Mouse (Mus musculus): Measurements from ENCODE around the gene Tcf7l1.

Tcf7l1 gene

GRCm38 (mm10) chr6:72787322-72787947 is 1.6 kb downstream of the Tcf7l1 start:
- DNase-seq (ENCODE audit: low spot score in 2 of 2): no peak

DNA sequence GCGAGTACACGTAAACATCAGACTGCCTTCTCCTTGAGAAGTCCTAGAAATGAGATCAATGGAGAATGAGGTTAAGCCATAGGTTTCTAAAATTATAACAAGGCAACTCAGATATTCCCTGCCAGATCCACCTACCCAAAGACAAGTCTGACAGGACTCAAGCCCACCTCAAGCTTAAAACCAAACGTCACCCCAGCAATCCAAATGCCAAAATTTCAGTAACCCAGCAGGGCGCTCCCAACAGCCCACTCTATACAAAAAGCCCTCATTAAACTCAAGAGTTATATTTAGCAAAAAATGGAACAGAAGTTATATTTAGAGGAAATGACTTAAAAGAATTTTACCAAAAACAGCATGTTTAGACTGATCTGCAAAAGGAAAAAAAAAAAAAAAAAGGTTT is 5.3 kb downstream of the Tcf7l1 start:
- peak in 1 of 2 experiments; percentile 6 for DNase-seq (ENCODE audit: low spot score in 2 of 2)

DNA sequence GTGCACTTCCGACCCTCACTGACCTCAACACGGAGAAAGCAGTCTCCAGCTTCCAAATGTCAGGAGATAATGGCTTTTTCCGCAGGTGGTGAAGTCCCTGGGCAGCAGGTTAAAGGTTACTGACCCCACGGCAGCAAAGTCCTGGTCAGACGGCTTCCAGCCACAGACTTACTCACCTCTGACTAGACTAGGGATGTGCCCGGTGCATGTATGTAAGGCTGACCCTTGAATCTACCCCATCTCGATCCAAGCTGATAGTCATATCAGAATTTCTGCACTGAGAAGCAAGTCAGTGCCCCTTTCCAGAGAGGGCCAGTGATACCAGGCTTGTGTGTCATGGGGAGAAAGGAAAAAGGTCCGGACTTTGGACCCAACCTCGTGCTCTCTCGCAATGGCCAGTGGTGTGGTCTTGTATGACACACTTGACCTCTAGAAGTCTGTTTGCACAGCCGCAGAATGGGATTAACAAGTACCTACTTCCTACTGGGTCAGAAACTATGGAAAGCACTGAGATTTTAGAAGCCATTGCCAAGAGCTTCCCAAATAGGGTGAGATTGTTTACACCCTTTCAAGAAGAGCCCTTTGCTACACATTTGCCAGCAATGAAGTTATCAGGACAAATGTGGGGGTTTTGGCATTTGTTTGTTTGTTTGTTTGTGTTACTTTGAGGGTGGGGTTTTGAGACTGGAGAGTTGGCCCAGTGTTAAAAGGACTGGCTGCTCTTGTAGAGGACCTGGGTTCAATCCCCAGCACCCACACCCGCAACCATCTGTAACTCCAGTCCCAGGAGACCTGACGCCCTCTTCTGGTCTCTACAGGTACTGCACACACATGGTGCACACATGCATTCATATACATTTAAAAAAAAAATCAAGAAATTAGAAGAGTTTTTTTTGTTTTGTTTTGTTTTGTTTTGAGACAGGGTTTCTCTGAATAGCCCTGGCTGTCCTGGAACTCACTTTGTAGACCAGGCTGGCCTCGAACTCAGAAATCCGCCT is 10.0 kb downstream of the Tcf7l1 start:
- no peak for DNase-seq (ENCODE audit: low spot score in 2 of 2)

DNA sequence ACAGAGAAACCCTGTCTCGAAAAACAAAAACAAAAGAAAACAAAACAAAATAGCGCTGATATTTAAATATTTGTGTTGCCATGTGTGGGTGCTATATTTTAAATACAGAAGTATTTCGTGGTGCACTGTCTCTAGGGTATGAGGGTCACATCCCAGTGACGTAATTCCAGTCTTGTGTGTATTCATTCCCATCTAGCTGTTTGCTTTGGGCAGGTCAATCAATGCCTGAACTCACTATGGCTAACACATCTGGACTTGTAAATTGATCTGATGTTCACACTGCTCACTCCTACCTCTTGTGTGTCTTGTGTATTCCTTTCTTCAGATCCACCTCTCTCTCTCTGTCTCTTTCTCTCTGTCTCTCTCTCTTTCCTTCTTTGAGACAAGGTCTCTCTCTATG is 11.8 kb downstream of the Tcf7l1 start:
- no peak for DNase-seq (ENCODE audit: low spot score in 2 of 2)

DNA sequence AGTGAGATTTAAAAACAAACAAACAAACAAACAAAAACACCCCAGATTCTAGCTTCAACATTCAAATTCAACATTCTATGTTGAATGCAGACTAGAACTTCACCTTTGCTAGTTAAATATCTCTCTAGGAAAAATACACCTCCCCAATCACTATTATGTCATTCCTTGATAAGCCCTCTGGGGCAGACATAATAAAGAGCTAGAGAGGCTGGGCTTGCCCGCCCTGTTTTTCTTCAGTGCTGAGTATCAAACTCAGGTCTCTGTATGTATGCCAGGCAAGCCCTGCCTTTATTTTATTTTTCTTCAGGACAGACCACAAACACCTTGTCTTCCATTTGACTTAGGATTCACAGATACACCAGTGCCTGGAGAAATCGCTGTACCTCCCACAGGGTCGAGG is 14.8 kb downstream of the Tcf7l1 start:
- DNase-seq (ENCODE audit: low spot score in 2 of 2): no peak

DNA sequence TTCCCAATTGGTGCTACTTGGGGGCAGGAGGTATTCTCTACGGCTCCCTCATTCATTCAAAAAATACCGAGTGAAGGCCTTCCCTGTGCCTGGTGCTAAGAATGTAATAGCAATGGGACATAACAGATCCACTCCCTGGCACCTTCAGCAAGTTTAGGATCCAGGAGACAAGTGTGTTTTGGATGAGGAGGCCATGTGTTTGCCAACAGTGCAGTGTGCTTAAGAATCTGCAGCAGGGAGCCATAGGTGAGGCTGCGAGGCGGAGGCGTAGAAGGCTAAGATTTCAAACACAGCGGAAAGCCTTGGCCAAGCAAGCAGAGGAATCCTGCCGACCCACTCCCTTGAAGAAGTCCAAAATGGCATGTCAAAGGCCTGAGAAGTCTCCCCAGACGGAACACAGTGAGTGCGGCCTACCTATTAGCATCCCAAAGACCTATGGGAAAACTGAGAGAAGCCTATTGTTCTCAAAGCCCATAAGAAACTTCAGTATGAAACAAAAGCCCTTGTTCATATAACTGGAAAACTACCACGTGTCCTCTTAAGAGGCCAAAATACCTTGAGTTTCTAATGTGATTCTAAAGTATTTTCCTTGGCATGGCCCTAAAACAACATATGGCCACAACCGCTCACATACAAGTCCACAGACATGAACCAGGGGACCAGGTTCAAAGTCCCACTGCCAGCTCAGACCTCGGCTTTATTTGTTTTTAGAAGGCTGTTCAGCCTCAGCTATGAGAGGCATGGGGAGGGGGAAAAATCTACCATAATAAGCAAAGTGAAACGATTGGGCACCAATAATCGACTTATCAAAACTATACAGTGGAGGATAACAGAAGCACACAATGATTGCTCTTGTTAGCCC is 18.9 kb downstream of the Tcf7l1 start:
- no peak for DNase-seq (ENCODE audit: low spot score in 2 of 2)

DNA sequence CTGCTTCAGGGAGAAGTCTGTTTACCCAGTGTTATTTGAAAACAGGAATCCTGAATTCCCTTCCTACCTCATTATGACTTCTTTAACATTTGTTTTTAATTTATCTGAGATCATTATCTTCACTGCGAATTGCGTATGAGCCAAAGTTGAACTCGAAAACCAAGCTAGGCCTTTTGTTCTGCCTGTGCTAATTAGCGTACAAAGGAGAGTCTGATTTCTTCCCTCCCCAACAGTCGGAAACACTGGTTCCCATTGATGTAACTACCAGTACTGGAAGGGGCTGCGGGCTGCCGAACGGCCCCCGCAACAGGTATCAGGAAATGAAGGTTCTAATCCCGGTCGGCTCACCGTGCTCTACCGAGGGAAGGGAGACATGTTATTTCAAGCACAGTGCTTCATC is 19.7 kb downstream of the Tcf7l1 start:
- DNase-seq (ENCODE audit: low spot score in 2 of 2): no peak

DNA sequence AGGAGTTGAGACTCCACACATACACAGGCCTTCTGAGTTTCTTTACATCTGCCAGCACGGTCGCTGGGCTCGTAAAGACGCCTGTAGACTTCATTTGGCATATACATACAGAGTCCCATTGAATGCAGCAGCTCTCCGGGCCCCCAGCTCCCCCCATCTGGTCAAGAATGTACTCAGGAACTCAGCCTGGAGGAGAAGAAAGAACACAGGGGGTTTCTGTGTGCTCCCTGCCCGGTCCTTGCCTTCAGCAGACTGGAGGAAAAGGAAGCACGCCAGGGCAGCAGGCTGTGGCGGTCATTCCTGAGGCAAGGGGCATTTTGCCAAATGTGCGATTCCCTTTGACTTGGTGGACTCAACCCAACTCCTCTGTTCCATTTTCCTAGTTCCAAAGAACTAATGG is 20.2 kb downstream of the Tcf7l1 start:
- DNase-seq (ENCODE audit: low spot score in 2 of 2): peak in 1 of 2 experiments; percentile 19

DNA sequence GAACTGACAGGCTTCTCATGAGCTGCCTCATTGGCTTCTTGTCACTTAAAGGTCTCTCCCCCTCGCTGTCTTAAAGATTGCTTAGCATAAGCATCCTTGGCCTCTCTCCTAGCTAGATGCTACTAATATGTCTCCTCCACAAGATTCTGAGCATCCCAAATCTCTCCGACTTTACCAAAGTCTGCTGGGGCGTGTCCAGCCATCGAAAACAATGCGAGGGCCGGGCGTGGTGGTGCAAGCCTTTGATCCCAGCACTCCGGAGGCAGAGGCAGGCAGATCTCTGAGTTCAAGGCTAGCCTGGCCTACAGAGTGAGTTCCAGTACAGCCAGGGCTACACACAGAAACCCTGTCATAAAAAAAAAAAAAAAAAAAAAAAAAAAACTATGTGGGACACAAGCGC is 21.0 kb downstream of the Tcf7l1 start:
- DNase-seq (ENCODE audit: low spot score in 2 of 2): no peak

- no peak for DNase-seq (ENCODE audit: low spot score in 2 of 2)
These were observed 25.4 kb downstream of the Tcf7l1 start for GRCm38 (mm10) chr6:72763616-72764015.

- no peak for DNase-seq (ENCODE audit: low spot score in 2 of 2)
These were observed 27.4 kb downstream of the Tcf7l1 start for GRCm38 (mm10) chr6:72761645-72762044.

- no peak for DNase-seq (ENCODE audit: low spot score in 2 of 2)
These were observed 30.6 kb downstream of the Tcf7l1 start for GRCm38 (mm10) chr6:72758239-72759017.

DNA sequence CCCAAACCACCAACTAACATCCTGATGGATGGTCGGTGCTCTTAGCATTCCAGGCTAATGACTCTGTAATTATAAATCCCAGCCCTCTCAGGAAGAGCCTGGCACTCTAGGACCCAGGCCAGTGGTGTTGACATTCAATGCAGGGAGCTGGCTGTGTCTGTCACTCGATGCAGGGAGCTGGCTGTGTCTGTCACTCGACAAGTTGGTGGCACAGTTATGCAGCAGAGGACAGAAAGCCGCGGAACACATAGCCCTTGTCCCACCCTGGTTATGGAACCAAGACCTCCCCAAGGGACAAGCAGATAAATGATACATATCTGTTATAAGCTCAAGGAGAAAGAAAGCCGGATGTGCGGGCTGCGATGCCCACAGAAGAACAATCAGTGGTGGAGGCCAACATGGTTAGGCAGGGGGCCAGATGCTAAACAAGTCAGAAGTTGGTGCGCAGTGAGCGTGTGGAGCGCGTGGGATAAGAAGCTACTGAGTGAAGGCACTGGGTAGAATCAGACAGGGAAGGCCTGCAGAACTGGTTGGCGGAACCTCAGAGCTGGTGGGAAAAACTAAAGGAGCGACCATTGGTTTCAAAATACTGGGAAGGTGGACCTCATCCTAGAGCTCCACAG is 33.7 kb downstream of the Tcf7l1 start:
- no peak for DNase-seq (ENCODE audit: low spot score in 2 of 2)

DNA sequence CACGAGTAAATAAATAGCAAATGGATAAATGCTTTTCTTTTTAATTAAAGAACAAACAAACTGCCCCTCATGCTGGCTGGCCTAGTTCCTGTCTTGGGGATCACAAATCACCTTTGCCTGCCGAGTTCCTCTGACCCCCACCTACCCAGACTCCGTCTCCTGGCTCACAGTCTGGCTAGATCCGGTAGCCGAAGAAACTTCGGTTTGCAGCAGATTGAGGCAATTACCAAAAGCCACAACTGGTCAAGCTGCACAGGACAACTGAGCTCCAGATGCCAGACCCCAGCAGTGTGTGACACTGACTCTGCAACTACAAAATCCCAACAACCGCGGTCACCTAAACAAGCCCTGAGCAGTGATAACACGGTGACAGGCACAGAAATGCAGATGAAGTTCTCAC is 34.8 kb downstream of the Tcf7l1 start:
- no peak for DNase-seq (ENCODE audit: low spot score in 2 of 2)

DNA sequence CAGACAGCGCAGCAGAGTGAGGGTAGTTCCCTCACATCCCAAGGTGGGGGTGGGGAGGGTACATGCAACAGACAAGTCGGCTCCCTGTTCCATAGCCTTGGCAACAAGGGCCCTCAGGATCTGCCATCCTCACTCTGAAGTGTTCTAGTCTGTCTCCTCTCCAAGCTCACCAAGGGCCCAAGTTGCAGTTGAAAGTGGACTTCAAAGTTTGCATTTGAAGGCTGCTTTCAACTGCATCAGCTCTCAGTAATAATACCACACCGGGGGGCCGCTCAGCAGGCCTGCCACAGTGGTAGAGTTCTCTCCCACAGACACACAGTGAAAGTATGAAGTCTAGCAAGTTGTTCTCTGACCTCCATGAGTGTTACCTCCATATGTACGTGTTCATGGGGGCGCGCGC is 35.3 kb downstream of the Tcf7l1 start:
- DNase-seq (ENCODE audit: low spot score in 2 of 2): no peak

DNA sequence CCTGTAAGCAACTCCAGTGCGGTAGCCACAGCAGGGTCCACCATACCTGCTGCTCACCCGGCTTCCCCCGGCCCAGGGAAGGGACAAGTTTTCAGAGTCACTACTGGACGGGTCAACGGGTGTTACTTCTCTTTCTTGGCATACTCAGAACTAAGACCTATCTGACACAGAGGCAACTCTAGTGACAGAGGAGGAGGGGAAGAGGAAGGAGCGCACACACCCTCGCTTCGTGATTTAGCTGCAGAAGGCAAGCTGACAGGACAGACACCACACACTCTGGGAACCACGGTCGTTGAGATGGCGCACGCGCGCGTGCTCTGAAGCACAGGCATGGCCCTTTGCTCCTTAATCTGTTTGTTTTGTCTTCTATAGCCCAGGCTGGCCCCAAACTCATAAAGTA is 36.2 kb downstream of the Tcf7l1 start:
- DNase-seq (ENCODE audit: low spot score in 2 of 2): no peak

GRCm38 (mm10) chr6:72751210-72751609 is 37.8 kb downstream of the Tcf7l1 start:
- no peak for DNase-seq (ENCODE audit: low spot score in 2 of 2)

DNA sequence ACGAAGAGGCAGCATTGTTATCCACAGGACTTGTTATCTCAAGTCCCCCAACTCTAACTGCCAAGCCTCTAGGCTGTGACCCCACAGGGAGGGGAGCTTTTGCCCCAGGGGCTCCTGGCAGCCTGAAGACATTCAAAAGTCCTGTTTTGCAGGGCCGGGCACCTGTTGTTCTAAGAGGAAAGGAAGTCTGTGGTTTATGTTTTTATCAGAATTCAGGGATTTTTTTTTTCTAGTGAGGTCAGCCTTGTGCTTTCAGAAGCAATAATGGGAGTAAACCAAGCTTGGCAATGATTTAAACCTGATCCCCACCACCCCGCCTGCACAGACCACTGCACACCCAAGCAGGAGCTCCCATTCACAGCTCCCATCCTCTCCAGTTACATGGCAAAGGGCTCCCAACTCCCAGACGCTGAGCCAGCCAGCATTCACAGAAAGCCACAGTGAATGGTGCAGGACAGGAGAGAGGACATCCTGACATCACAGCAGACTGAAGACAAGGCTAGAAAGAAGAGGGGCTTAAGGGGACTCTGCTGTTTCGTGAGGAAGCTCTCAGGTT is 40.1 kb downstream of the Tcf7l1 start:
- no peak for DNase-seq (ENCODE audit: low spot score in 2 of 2)

DNA sequence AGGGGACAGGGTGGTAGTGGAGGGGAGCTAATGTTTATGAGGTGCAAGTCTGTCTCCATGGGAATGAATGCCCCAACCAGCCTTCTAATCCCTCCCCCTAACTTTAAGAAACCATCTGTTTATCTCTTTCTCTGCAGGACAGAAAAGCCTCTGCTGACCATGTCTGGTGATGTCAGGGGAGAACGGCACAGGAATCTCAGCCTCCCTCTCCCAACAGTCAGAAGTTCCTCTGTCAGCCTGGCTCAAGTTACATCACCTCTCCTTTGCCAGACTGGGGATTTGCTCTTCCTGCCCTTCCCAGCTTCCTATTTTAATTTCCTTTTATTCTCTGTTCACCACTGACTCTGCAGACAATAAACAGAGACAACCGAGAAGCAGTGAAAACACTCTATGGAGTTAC is 40.6 kb downstream of the Tcf7l1 start:
- DNase-seq (ENCODE audit: low spot score in 2 of 2): no peak

DNA sequence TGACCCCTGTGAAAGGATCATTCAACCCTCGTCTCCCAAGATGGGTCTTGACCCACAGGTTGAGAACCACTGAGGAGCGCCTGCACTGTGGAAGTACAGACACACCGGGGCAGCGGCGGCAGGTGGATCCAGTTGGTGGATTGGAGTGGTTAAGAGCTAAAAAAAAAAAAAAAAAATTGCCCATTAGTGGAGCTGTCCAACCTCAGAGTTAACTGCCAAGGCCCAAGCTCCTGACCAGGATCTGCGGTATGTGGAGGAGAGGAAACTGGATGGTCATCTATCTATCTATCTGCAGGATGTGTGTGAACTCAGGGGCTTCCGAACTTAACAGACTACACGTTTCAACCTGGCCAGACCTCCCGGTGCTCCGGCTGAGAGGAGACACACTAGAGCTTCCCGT is 41.2 kb downstream of the Tcf7l1 start:
- DNase-seq (ENCODE audit: low spot score in 2 of 2): no peak

- DNase-seq (ENCODE audit: low spot score in 2 of 2): no peak
These were observed 41.9 kb downstream of the Tcf7l1 start for GRCm38 (mm10) chr6:72747156-72747555.
